In the genomic region with DNA sequence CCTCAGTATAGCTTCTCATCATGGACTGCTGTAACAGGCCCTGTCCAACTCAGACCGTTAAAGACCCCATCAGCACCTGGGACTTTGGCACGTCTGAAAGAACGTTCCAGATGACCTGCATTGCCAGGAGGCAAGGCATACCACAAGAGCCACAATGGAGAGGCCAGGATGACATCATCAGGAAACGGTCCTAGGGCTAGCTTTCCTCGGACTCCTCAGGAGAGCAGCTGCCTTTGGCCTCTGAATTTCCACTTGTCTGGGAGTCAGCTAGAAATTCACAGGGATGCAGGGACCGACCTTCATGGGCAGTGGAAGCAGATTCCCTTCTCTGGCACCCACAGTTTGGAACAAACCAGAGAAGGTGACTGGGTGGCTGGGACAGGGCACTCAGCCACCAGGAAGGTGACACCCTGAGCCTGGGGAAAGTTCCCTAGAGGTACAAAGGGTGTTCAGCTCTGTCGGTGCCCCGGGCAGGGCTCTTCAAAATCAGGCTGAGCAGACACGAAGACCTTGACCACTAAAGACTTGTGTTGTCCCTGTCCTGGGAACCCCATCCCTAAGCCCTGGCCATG, we compare ENCODE assay signal across 8 mouse cellular contexts. TPM values are rescaled to one million over a fixed set of nuclear protein-coding genes. Genes with fewer than 3 reads are reported as not detected.
A peak's percentile ranks its signal among the peaks of the same experiment; 100 is the strongest.
DNase-seq lines count a peak whose midpoint lies in the region; ATAC-seq and TF ChIP-seq lines count a peak whose summit lies in the region.

No protein-coding gene starts in this region.

- in situ Hi-C loops in Patski (cut with MboI; ENCODE audit: low pct_unique_long_range_greater_than_20kb), result no loop called here

- POLR2A ChIA-PET in Patski (lab: Charles Lee), result interaction anchor here (0.7 to 4.2 kb wide), 6 partner anchors 12 to 55 kb away, joined by 3 to 31 read pairs (median 4); partner anchors contain the start of genes Iqcd and Tpcn1

- no peak for TF ChIP-seq EP300 in stomach, postnatal 0 days (optimal IDR thresholded peaks at IDR 0.05)

- 44% methylated on average over 9 of the region's 9 CpGs for WGBS in heart, embryonic 13.5 days
- WGBS in limb, embryonic 10.5 days, result 58% methylated on average over 9 of the region's 9 CpGs
- 52% methylated on average over 9 of the region's 9 CpGs for WGBS in stomach, postnatal 0 days

- no peaks in the 10 kb centered on the region for H3K9me3 ChIP-seq in heart, embryonic 13.5 days
- no peaks in the 10 kb centered on the region for H3K9me3 ChIP-seq in limb, embryonic 10.5 days (replicated peaks)
- no peaks in the 10 kb centered on the region for H3K9me3 ChIP-seq in stomach, postnatal 0 days (ENCODE audit: control insufficient read depth, low read length)

- peak overlapping the region; percentile 75 for H3K27ac ChIP-seq in heart, embryonic 13.5 days (replicated peaks)
- peak overlapping the region; percentile 87 for H3K27ac ChIP-seq in limb, embryonic 10.5 days
- peak overlapping the region; percentile 61 for H3K27ac ChIP-seq in stomach, postnatal 0 days (replicated peaks)

- no peak overlapping the region for H3K4me2 ChIP-seq in heart, embryonic 13.5 days
- H3K4me2 ChIP-seq in stomach, postnatal 0 days (replicated peaks; ENCODE audit: low read depth), result no peak overlapping the region

- TF ChIP-seq CTCF in Patski (IDR thresholded peaks at IDR 0.05), result no peak
- no peak for TF ChIP-seq CTCF in stomach, postnatal 0 days (IDR thresholded peaks at IDR 0.05; ENCODE audit: low read depth)

- DNase-seq in 3T3-L1 (ENCODE audit: low read depth, low spot score) (peak; percentile 51), Patski (ENCODE audit: low read depth, low spot score) (peak; percentile 97)
- DNase-seq in limb, embryonic 10.5 days (ENCODE audit: low spot score), result no peak
- DNase-seq in stomach, postnatal 0 days (ENCODE audit: low spot score), result no peak
- DNase-seq in gastrocnemius, adult 18-20 months (ENCODE audit: low spot score), result no peak
- DNase-seq in thymus, postnatal 4 days, result no peak
- no peak for DNase-seq in urinary bladder, adult 18-20 months (ENCODE audit: low spot score in 2 of 2)

- peak overlapping the region; percentile 65 for H3K9ac ChIP-seq in heart, embryonic 13.5 days
- 0 out of 2 replicates have a peak overlapping the region, but pooled peaks have one; percentile 8 for H3K9ac ChIP-seq in stomach, postnatal 0 days (ENCODE audit: low read length)

- CTCF ChIA-PET in Patski (lab: Charles Lee), result interaction anchor here (0.6 to 7.7 kb wide), 5 partner anchors 13 to 33 kb away, joined by 3 to 51 read pairs (median 5); partner anchors contain the start of genes Iqcd and Tpcn1

- H3K36me3 ChIP-seq in heart, embryonic 13.5 days, result no peaks in the 10 kb centered on the region
- no peaks in the 10 kb centered on the region for H3K36me3 ChIP-seq in limb, embryonic 10.5 days
- H3K36me3 ChIP-seq in stomach, postnatal 0 days (ENCODE audit: control insufficient read depth, insufficient read depth, low read length), result no peaks in the 10 kb centered on the region

- ATAC-seq in Patski, result peak; percentile 86
- ATAC-seq in heart, embryonic 13.5 days (ENCODE audit: extremely low read depth, insufficient number of reproducible peaks, low FRiP score, low TSS enrichment), result no peak
- ATAC-seq in stomach, postnatal 0 days (ENCODE audit: low FRiP score, low TSS enrichment), result no peak

- H3K4me1 ChIP-seq in heart, embryonic 13.5 days, result peaks cover 90% of the 10 kb centered on the region
- peaks cover 91% of the 10 kb centered on the region for H3K4me1 ChIP-seq in limb, embryonic 10.5 days
- peaks cover 24% of the 10 kb centered on the region for H3K4me1 ChIP-seq in stomach, postnatal 0 days (replicated peaks; ENCODE audit: control insufficient read depth, insufficient read depth)

- H3K4me3 ChIP-seq in heart, embryonic 13.5 days, result no peak overlapping the region
- peak overlapping the region; percentile 34 for H3K4me3 ChIP-seq in limb, embryonic 10.5 days
- no peak overlapping the region for H3K4me3 ChIP-seq in stomach, postnatal 0 days (ENCODE audit: low read depth, low read length)

- H3K27me3 ChIP-seq in Patski, result no peaks in the 10 kb centered on the region
- H3K27me3 ChIP-seq in heart, embryonic 13.5 days (replicated peaks), result no peaks in the 10 kb centered on the region
- no peaks in the 10 kb centered on the region for H3K27me3 ChIP-seq in limb, embryonic 10.5 days (ENCODE audit: low read depth, poor library complexity, severe bottlenecking)
- no peaks in the 10 kb centered on the region for H3K27me3 ChIP-seq in stomach, postnatal 0 days (ENCODE audit: control insufficient read depth, insufficient read depth, low read length)

RNA-seq across cellular contexts. Expression of gene Tpcn1, which starts 21.7 kb away (rescaled TPM):
- polyA plus RNA-seq in Patski (2021), result 125 TPM
- 14.9 and 16.1 TPM in 2 replicates for polyA plus RNA-seq in heart, embryonic 13.5 days (2015; fragmentation: Nextera tagmentation; extraction: Ambion mirVana)
- 12.3 and 13.2 TPM in 2 replicates for polyA plus RNA-seq in limb, embryonic 10.5 days (2016; fragmentation: Nextera tagmentation; extraction: Ambion mirVana)
- polyA plus RNA-seq in stomach, postnatal 0 days (2015; fragmentation: Nextera tagmentation; extraction: Ambion mirVana), result 12.7 and 13.9 TPM in 2 replicates
- total RNA-seq in gastrocnemius, adult 18-20 months (2021), result 10 to 100 TPM; 38.9 to 42.9 TPM

RNA-seq across cellular contexts. Expression of gene Iqcd, which starts 22.0 kb away (rescaled TPM):
- 10.5 TPM for polyA plus RNA-seq in Patski (2021)
- 0.27 and 0.44 TPM in 2 replicates for polyA plus RNA-seq in heart, embryonic 13.5 days (2015; fragmentation: Nextera tagmentation; extraction: Ambion mirVana)
- polyA plus RNA-seq in limb, embryonic 10.5 days (2016; fragmentation: Nextera tagmentation; extraction: Ambion mirVana), result 0.30 and 0.41 TPM in 2 replicates
- polyA plus RNA-seq in stomach, postnatal 0 days (2015; fragmentation: Nextera tagmentation; extraction: Ambion mirVana), result 0.25 and 0.36 TPM in 2 replicates
- not detected for total RNA-seq in gastrocnemius, adult 18-20 months (2021)

RNA-seq across cellular contexts. Expression of gene Rita1, which starts 45.6 kb away (rescaled TPM):
- 14.0 TPM for polyA plus RNA-seq in Patski (2021)
- 9.6 and 10.4 TPM in 2 replicates for polyA plus RNA-seq in heart, embryonic 13.5 days (2015; fragmentation: Nextera tagmentation; extraction: Ambion mirVana)
- polyA plus RNA-seq in limb, embryonic 10.5 days (2016; fragmentation: Nextera tagmentation; extraction: Ambion mirVana), result 17.5 and 19.5 TPM in 2 replicates
- 12.1 TPM in 2 replicates for polyA plus RNA-seq in stomach, postnatal 0 days (2015; fragmentation: Nextera tagmentation; extraction: Ambion mirVana)
- total RNA-seq in gastrocnemius, adult 18-20 months (2021), result 1 to 10 TPM; 7.0 to 7.5 TPM

RNA-seq across cellular contexts. Expression of gene Ddx54, which starts 45.8 kb away (rescaled TPM):
- 54.0 TPM for polyA plus RNA-seq in Patski (2021)
- polyA plus RNA-seq in heart, embryonic 13.5 days (2015; fragmentation: Nextera tagmentation; extraction: Ambion mirVana), result 29.6 and 29.7 TPM in 2 replicates
- 58.1 and 62.6 TPM in 2 replicates for polyA plus RNA-seq in limb, embryonic 10.5 days (2016; fragmentation: Nextera tagmentation; extraction: Ambion mirVana)
- 22.5 and 23.0 TPM in 2 replicates for polyA plus RNA-seq in stomach, postnatal 0 days (2015; fragmentation: Nextera tagmentation; extraction: Ambion mirVana)
- total RNA-seq in gastrocnemius, adult 18-20 months (2021), result 10 to 100 TPM; 15.8 to 15.9 TPM

RNA-seq across cellular contexts. Expression of gene Slc8b1, which starts 55.8 kb away (rescaled TPM):
- 13.4 TPM for polyA plus RNA-seq in Patski (2021)
- polyA plus RNA-seq in heart, embryonic 13.5 days (2015; fragmentation: Nextera tagmentation; extraction: Ambion mirVana), result 4.5 and 4.6 TPM in 2 replicates
- 3.7 and 4.4 TPM in 2 replicates for polyA plus RNA-seq in limb, embryonic 10.5 days (2016; fragmentation: Nextera tagmentation; extraction: Ambion mirVana)
- 4.9 and 5.2 TPM in 2 replicates for polyA plus RNA-seq in stomach, postnatal 0 days (2015; fragmentation: Nextera tagmentation; extraction: Ambion mirVana)
- total RNA-seq in gastrocnemius, adult 18-20 months (2021), result 1 to 10 TPM; 8.5 to 8.6 TPM

Comparison
In these comparisons a context has a peak if more than half of its experiments do, and no peak if none do; other contexts are left out.
1. DNase-seq: peak in 3T3-L1 (single experiment) and Patski (single experiment); none in limb, embryonic 10.5 days (single experiment), stomach, postnatal 0 days (single experiment), gastrocnemius, adult 18-20 months (single experiment), thymus, postnatal 4 days (single experiment) and urinary bladder, adult 18-20 months (0 of 2).
2. Peak in every context shown above with its lines, with median percentiles within 50 percentile points of each other: H3K27ac ChIP-seq.